Mouse (Mus musculus) lung, adult 2 months (tissue): ENCODE results near the gene Fam135a.

ENCODE experiments used
- CTCF ChIP-seq: fragments of 200-500 bp; IDR thresholded peaks from 2 replicates; pipeline ENCODE4 v1.5.1; 2011; ENCODE audit warnings: mild to moderate bottlenecking, low read length, control low read depth; ENCODE audit not compliant: insufficient read depth
- POLR2A ChIP-seq: fragments of 200-500 bp; IDR thresholded peaks from 2 replicates; pipeline ENCODE4 v1.6.1; 2011; ENCODE audit warnings: low read depth, mild to moderate bottlenecking, control low read depth, low read length, borderline replicate concordance; ENCODE audit errors: extremely low read depth

GRCm38 (mm10) chr1:23999318-23999717 is 100.8 kb downstream of the Fam135a start:
- TF ChIP-seq CTCF (no peak), POLR2A (no peak)
